ENCODE assay signal across 13 mouse cellular contexts in genomic region chr12:99341751-99342150, GRCm38 (mm10).
DNase-seq lines count a peak whose midpoint lies in the region; ATAC-seq and TF ChIP-seq lines count a peak whose summit lies in the region.
"Had no signal": no experiment of that assay in that cellular context is flagged by ENCODE, and none has a peak within 500 bp of the region (broad histone marks: within the 10 kb centered on the region; RNA-seq: fewer than 3 reads in every experiment).

No protein-coding gene starts in this region.

- no peaks in the 10 kb centered on the region for H3K9me3 ChIP-seq in lung, embryonic 15.5 days
- H3K9me3 ChIP-seq in embryonic facial prominence, embryonic 15.5 days (replicated peaks): no peaks in the 10 kb centered on the region
- no peaks in the 10 kb centered on the region for H3K9me3 ChIP-seq in hindbrain, embryonic 12.5 days (replicated peaks)

- peak overlapping the region; percentile 18; the same call in 1 of the 2 replicates for H3K27ac ChIP-seq in lung, embryonic 15.5 days
- 0 out of 2 replicates have a peak overlapping the region, but pooled peaks have one; percentile 22 for H3K27ac ChIP-seq in embryonic facial prominence, embryonic 15.5 days (replicated peaks)
- H3K27ac ChIP-seq in hindbrain, embryonic 12.5 days: peak overlapping the region; percentile 44
- no peak overlapping the region for H3K27ac ChIP-seq in thymus, adult 2 months (ENCODE audit: control insufficient read depth, insufficient read depth, low read length)

- H3K27me3 ChIP-seq in lung, embryonic 15.5 days: no peaks in the 10 kb centered on the region
- H3K27me3 ChIP-seq in embryonic facial prominence, embryonic 15.5 days: no peaks in the 10 kb centered on the region
- no peaks in the 10 kb centered on the region for H3K27me3 ChIP-seq in hindbrain, embryonic 12.5 days
- H3K27me3 ChIP-seq in myocyte (ENCODE audit: control insufficient read depth, insufficient read depth, insufficient read length): no peaks in the 10 kb centered on the region
- no peaks in the 10 kb centered on the region for H3K27me3 ChIP-seq in thymus, adult 2 months (ENCODE audit: control insufficient read depth, insufficient read depth, low read length)

- 35% methylated on average over 7 of the region's 7 CpGs for WGBS in lung, embryonic 15.5 days
- WGBS in embryonic facial prominence, embryonic 15.5 days: 24% methylated on average over 7 of the region's 7 CpGs
- WGBS in hindbrain, embryonic 12.5 days: 31% methylated on average over 7 of the region's 7 CpGs
- WGBS in thymus, adult 2 months: 82% methylated on average over 7 of the region's 7 CpGs

- no peak overlapping the region for H3ac ChIP-seq in myocyte (ENCODE audit: control insufficient read depth, insufficient read length)

- H3K4me1 ChIP-seq in lung, embryonic 15.5 days: peaks cover 39% of the 10 kb centered on the region
- peaks cover 51% of the 10 kb centered on the region for H3K4me1 ChIP-seq in embryonic facial prominence, embryonic 15.5 days
- H3K4me1 ChIP-seq in hindbrain, embryonic 12.5 days: peaks cover 71% of the 10 kb centered on the region
- H3K4me1 ChIP-seq in thymus, adult 2 months (replicated peaks; ENCODE audit: control insufficient read depth, insufficient read depth, low read length): peaks cover 14% of the 10 kb centered on the region

- no peak overlapping the region for H3K4me3 ChIP-seq in lung, embryonic 15.5 days
- no peak overlapping the region for H3K4me3 ChIP-seq in embryonic facial prominence, embryonic 15.5 days (replicated peaks)
- no peak overlapping the region for H3K4me3 ChIP-seq in hindbrain, embryonic 12.5 days
- H3K4me3 ChIP-seq in myocyte: no peak overlapping the region
- no peak overlapping the region for H3K4me3 ChIP-seq in thymus, adult 2 months (ENCODE audit: control insufficient read depth, insufficient read depth, low read length)
- H3K4me3 ChIP-seq: erythroblast, embryonic 14.5 days had no signal

- ATAC-seq in lung, embryonic 15.5 days (ENCODE audit: borderline replicate concordance, extremely low read depth, low FRiP score, low TSS enrichment): no peak
- ATAC-seq in embryonic facial prominence, embryonic 15.5 days (ENCODE audit: insufficient number of reproducible peaks, low FRiP score, low TSS enrichment, low read depth): no peak
- ATAC-seq in hindbrain, embryonic 12.5 days (ENCODE audit: low FRiP score): no peak

- H3K9ac ChIP-seq in lung, embryonic 15.5 days: no peak overlapping the region
- no peak overlapping the region for H3K9ac ChIP-seq in embryonic facial prominence, embryonic 15.5 days
- no peak overlapping the region for H3K9ac ChIP-seq in hindbrain, embryonic 12.5 days

- TF ChIP-seq CTCF in thymus, adult 2 months (IDR thresholded peaks at IDR 0.05; ENCODE audit: borderline replicate concordance, control insufficient read depth, extremely low read depth, insufficient read depth, low read length, poor library complexity): no peak

- no peak for DNase-seq in lung, postnatal 4 days
- no peak for DNase-seq in thymus, adult 2 months
- no peak for DNase-seq in thymus, postnatal 14 days
- DNase-seq: adrenal gland, adult 2 months; cerebellum, postnatal 36 days; heart, postnatal 10 days; kidney, adult 2 months; lung, postnatal 14 days had no signal

- H3K4me2 ChIP-seq in lung, embryonic 15.5 days: no peak overlapping the region
- H3K4me2 ChIP-seq in embryonic facial prominence, embryonic 15.5 days (replicated peaks): no peak overlapping the region
- H3K4me2 ChIP-seq in hindbrain, embryonic 12.5 days (replicated peaks): no peak overlapping the region
- peak overlapping the region; percentile 67 for H3K4me2 ChIP-seq in myocyte (ENCODE audit: low read depth)

- H3K79me2 ChIP-seq in myocyte (ENCODE audit: control insufficient read depth, insufficient read depth): no peaks in the 10 kb centered on the region

- TF ChIP-seq POLR2A in myocyte (IDR thresholded peaks at IDR 0.05; ENCODE audit: insufficient read length, low read depth): no peak
- TF ChIP-seq POLR2A in thymus, adult 2 months (IDR thresholded peaks at IDR 0.05; ENCODE audit: control insufficient read depth, extremely low read depth, insufficient read depth, low read length, poor library complexity): no peak

- no peaks in the 10 kb centered on the region for H3K36me3 ChIP-seq in lung, embryonic 15.5 days
- no peaks in the 10 kb centered on the region for H3K36me3 ChIP-seq in embryonic facial prominence, embryonic 15.5 days
- no peaks in the 10 kb centered on the region for H3K36me3 ChIP-seq in hindbrain, embryonic 12.5 days
- no peaks in the 10 kb centered on the region for H3K36me3 ChIP-seq in myocyte (ENCODE audit: control insufficient read depth, insufficient read depth)
- H3K36me3 ChIP-seq in thymus, adult 2 months (ENCODE audit: control insufficient read depth, insufficient read depth, low read length): peaks cover 13% of the 10 kb centered on the region; the same call in 1 of the 2 replicates

TF ChIP-seq in myocyte, 11 proteins besides CTCF, POLR2A, EP300 and RAD21:
- TF ChIP-seq REST (IDR thresholded peaks at IDR 0.05; ENCODE audit: insufficient read depth, insufficient read length) (no peak), MAX (IDR thresholded peaks at IDR 0.05; ENCODE audit: low read depth) (no peak), TCF12 (IDR thresholded peaks at IDR 0.05; ENCODE audit: insufficient read depth, poor library complexity, severe bottlenecking) (no peak), USF1 (IDR thresholded peaks at IDR 0.05; ENCODE audit: low read depth) (no peak), MYOG (IDR thresholded peaks at IDR 0.05; ENCODE audit: control insufficient read depth in 1 of 3, insufficient read depth in 1 of 3, insufficient read length in 2 of 3, low read depth in 2 of 3) (no peak), CEBPB (IDR thresholded peaks at IDR 0.05; ENCODE audit: insufficient read depth, poor library complexity, severe bottlenecking) (no peak), MYOD1 (IDR thresholded peaks at IDR 0.05; ENCODE audit: control insufficient read depth in 1 of 3, insufficient read length in 2 of 3, low read depth in 2 of 3) (no peak), SRF (IDR thresholded peaks at IDR 0.05; ENCODE audit: control insufficient read depth, insufficient read length, low read depth) (no peak), POLR2AphosphoS2 (IDR thresholded peaks at IDR 0.05; ENCODE audit: insufficient read length, low read depth) (no peak), TCF3 (IDR thresholded peaks at IDR 0.05; ENCODE audit: insufficient read length, low read depth) (no peak), E2F4 (IDR thresholded peaks at IDR 0.05; ENCODE audit: insufficient read depth) (no peak)
